Comparison of ENCODE assay signal across 8 mouse cellular contexts in genomic region chr2:77703080-77703479, GRCm38 (mm10).
A peak's percentile ranks its signal among the peaks of the same experiment; 100 is the strongest.
DNase-seq lines count a peak whose midpoint lies in the region; ATAC-seq lines count a peak whose summit lies in the region.

No protein-coding gene starts in this region.

- no peaks in the 10 kb centered on the region for H3K36me3 ChIP-seq in midbrain, embryonic 15.5 days (replicated peaks)

- H3K4me3 ChIP-seq in midbrain, embryonic 15.5 days: peak overlapping the region; percentile 38

- no peaks in the 10 kb centered on the region for H3K27me3 ChIP-seq in midbrain, embryonic 15.5 days (replicated peaks)

- ATAC-seq in midbrain, embryonic 15.5 days (replicated peaks): peak; percentile 71
- ATAC-seq in inflammation-experienced regulatory T-cells, adult 6 months: no peak

- H3K4me2 ChIP-seq in midbrain, embryonic 15.5 days: peak overlapping the region; percentile 54

- 11% methylated on average over 19 of the region's 19 CpGs for WGBS in midbrain, embryonic 15.5 days

- peaks cover 14% of the 10 kb centered on the region for H3K4me1 ChIP-seq in midbrain, embryonic 15.5 days

- DNase-seq in cerebellum, postnatal 10 days: peak; percentile 42 to 54
- DNase-seq in cerebellum, adult 11-12 months: no peak
- peak; percentile 7 for DNase-seq in urinary bladder, postnatal 25 days (ENCODE audit: low spot score)
- no peak for DNase-seq in urinary bladder, postnatal 4 days (ENCODE audit: low spot score in 2 of 2)
- DNase-seq in layer of hippocampus, adult 18-20 months (ENCODE audit: low spot score in 2 of 2): peak; percentile 51 to 69
- DNase-seq in thymus, postnatal 10 days (ENCODE audit: low spot score in 2 of 2): no peak

- H3K9ac ChIP-seq in midbrain, embryonic 15.5 days: peak overlapping the region; percentile 37

- no peaks in the 10 kb centered on the region for H3K9me3 ChIP-seq in midbrain, embryonic 15.5 days

- H3K27ac ChIP-seq in midbrain, embryonic 15.5 days: peak overlapping the region; percentile 80

Comparison
In these comparisons a context has a peak if more than half of its experiments do, and no peak if none do; other contexts are left out.
1. DNase-seq: peak in cerebellum, postnatal 10 days (2 of 2), urinary bladder, postnatal 25 days (single experiment) and layer of hippocampus, adult 18-20 months (2 of 2); none in cerebellum, adult 11-12 months (single experiment), urinary bladder, postnatal 4 days (0 of 2) and thymus, postnatal 10 days (0 of 2).